Mouse (Mus musculus) small intestine, adult 10 weeks (tissue): ENCODE measurements around the gene Trim14. TPM values are rescaled to one million over a fixed set of nuclear protein-coding genes. Genes with fewer than 3 reads are reported as not detected.

Source experiments
- polyA plus RNA-seq: library from polyadenylated mRNA; stranded (reverse); fragments of 350-450 nt; fragmentation: Illumina TruSeq; extraction: RNeasy Lipid Tissue Mini Kit (QIAGEN cat#74804); gene quantifications from one replicate; pipeline ENCODE4 v1.2.3, GENCODE M21; 2014; ENCODE audit warnings: low replicate concordance

Trim14 gene
- 11.8 TPM for polyA plus RNA-seq

GRCm38 (mm10) chr4:46535840-46536361 lies at the start of gene Trim14:
Trim14 (minus strand) TSS chr4:46536141.

GRCm38 (mm10) chr4:46489028-46489925 lies 46.7 kb downstream of the Trim14 start, which contains the start of gene Nans:
Nans (plus strand) TSS chr4:46489248.

GRCm38 (mm10) chr4:46450519-46451131 lies 85.3 kb downstream of the Trim14 start, which contains the start of gene Anp32b:
Anp32b (plus strand) TSS chr4:46450902.

Other genes starting within 250 kb of the Trim14 start
- gene Foxe1, start 192.5 kb downstream of the Trim14 start, polyA plus RNA-seq = not detected
- 0.56 TPM for gene Trmo, start 146.7 kb downstream of the Trim14 start, polyA plus RNA-seq
- 1.4 TPM for gene Hemgn, start 122.6 kb downstream of the Trim14 start, polyA plus RNA-seq
- 194 TPM for gene Anp32b, start 85.2 kb downstream of the Trim14 start, polyA plus RNA-seq
- 6.5 TPM for gene Nans, start 46.9 kb downstream of the Trim14 start, polyA plus RNA-seq
- gene Coro2a, start 66.1 kb upstream of the Trim14 start, polyA plus RNA-seq = 65.6 TPM
- not detected for gene Tbc1d2, start 114.1 kb upstream of the Trim14 start, polyA plus RNA-seq